Mouse (Mus musculus): ENCODE data around the gene Lman2l. TPM values are rescaled to one million over a fixed set of nuclear protein-coding genes. Genes with fewer than 3 reads are reported as not detected.

Lman2l gene
- 35.1 and 38.2 TPM in 2 replicates for polyA plus RNA-seq (2014; fragmentation: Nextera tagmentation; extraction: Ambion mirVana)

DNA sequence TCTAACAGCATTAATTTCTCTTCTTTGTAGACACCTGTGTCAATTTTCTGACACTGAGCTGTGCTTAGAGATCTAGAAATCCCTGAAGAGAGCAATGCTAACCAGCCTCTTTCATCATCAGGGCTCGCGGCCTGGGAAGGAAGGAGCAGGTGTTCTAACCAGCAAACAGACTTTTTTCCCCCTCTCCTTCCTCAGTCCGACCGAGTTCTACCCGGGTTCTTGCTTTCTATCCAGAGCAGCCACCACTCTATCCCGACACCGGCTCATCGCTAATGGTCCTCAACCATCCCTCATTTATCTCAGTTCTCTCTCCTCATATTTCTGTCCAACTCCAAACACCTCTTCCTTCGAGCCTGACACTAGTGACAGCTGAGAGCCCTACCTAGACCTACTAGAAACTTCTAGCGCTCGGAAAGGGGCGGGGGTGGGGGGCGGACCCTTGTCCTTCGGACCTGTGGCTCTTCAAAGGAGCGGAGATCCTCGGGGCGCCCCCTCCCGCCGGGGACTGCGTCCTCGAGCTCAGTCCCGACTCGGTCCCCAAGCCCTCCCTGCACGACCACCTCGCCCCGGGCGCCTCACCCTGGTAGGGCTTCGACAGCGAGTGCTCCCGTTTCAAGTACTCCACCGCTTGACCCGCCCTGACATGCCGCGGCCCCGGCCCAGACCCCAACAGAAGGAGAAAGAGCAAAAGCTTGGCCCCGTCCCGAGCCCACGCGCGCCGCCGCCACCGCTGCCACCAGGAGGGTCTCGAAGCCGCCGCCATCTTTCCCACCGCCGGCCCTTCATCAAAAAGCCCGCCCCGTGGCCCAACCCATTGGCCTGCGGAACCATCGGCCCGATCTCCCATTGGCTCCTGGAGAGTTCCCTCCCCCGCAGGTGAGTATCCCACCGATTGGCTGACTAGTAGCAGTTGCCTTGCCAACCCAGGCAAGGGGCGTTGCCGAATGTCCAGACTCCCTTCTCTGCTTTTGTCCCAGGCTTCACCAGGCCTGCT is at the start of gene Lman2l:
Gene Lman2l (minus strand): TSS at position 801 of the 994 bp plus-strand sequence.
- Histone ChIP-seq H3K4me1 (ENCODE audit: control insufficient read depth, insufficient read depth, low read length) (no peaks in the 10 kb centered on the region), H3K4me3 (ENCODE audit: low read depth, low read length) (peak within 1 kb of the TSS; percentile 58), H3K4me2 (ENCODE audit: low read depth) (peak within 1 kb of the TSS; percentile 63), H3K9me3 (ENCODE audit: control insufficient read depth, low read length) (no peaks in the 10 kb centered on the region), H3K36me3 (ENCODE audit: control insufficient read depth, insufficient read depth, low read length) (0 out of 2 replicates have a peak, but pooled peaks cover 2% of the 10 kb centered on the region), H3K27ac (ENCODE audit: low read depth, low read length) (peak within 1 kb of the TSS; percentile 39; the same call in 1 of the 2 replicates), H3K27me3 (ENCODE audit: control insufficient read depth, insufficient read depth, low read length) (no peaks in the 10 kb centered on the region), H3K9ac (ENCODE audit: low read length) (peak within 1 kb of the TSS; percentile 63)
- WGBS: under 1% methylated on average over 53 of the region's 57 CpGs
- ATAC-seq (ENCODE audit: insufficient read depth, low FRiP score, low TSS enrichment) (peak; percentile 99), DNase-seq (ENCODE audit: low spot score) (peak; percentile 95)

DNA sequence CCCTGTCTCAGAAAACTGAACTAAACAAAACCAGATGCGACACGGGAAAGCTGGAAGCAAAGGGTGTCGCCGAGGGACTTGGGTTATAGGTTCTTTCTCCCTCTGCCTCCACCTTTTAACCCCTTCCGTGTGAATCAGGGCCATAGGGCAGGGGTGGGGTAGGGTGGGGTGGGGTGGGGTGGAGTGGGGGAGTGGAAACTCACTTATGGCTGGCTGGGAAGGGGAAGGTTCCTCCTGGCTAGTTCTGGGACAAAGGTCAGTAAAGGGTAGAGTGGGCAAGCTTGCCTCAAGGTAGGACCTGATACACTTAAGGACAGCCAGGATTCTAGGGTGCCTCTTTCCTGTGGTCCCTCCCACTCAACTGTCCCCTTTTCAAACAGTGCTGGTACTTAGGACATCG is 48.2 kb upstream of the Lman2l start:
- Histone ChIP-seq H3K9me3 (ENCODE audit: control insufficient read depth, low read length) (no peaks in the 10 kb centered on the region), H3K4me1 (ENCODE audit: control insufficient read depth, insufficient read depth, low read length) (no peaks in the 10 kb centered on the region), H3K4me2 (ENCODE audit: low read depth) (no peak overlapping the region), H3K4me3 (ENCODE audit: low read depth, low read length) (no peak overlapping the region), H3K27me3 (ENCODE audit: control insufficient read depth, insufficient read depth, low read length) (no peaks in the 10 kb centered on the region), H3K9ac (ENCODE audit: low read length) (no peak overlapping the region), H3K36me3 (ENCODE audit: control insufficient read depth, insufficient read depth, low read length) (no peaks in the 10 kb centered on the region), H3K27ac (ENCODE audit: low read depth, low read length) (no peak overlapping the region)
- no peak for DNase-seq (ENCODE audit: low spot score)
- WGBS: 80% methylated on average over 6 of the region's 6 CpGs
- ATAC-seq (ENCODE audit: insufficient read depth, low FRiP score, low TSS enrichment): no peak

DNA sequence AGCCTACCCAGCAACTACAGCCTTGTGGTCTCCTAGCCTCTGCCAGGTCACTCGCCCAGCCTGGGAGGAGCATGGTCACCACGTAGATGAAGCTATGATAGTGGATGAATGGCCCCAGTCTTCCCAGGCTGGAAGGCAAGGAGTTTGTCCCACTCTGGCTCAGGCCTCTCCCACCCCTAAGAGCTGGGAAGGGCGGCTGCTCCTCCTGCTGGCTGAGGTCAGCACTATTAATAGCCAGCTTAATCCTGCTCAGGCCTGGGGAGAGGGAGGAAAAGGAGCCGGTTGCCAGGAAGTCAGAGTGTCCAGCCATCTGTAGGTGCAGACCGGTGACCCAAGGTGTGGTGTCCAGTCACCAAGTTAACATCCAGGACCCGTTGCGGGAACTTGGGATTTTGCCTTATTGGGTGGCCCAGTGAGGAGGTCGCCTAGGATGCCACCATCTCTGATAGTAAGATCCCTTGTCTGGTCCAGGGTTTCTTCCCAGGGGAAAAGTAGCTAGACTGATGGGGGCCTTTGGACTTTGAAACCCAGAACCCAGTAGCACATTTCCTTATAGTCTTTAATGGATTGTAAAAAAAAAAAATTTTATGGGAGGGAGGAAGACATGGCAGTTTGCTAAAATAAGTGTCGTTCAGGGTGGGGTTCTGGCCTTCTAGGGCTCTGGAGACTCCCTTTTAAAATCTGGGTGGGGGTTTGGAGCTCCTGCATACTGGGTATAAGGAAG is 47.5 kb upstream of the Lman2l start:
- Histone ChIP-seq H3K27me3 (ENCODE audit: control insufficient read depth, insufficient read depth, low read length) (no peaks in the 10 kb centered on the region), H3K4me2 (ENCODE audit: low read depth) (no peak overlapping the region), H3K9me3 (ENCODE audit: control insufficient read depth, low read length) (no peaks in the 10 kb centered on the region), H3K9ac (ENCODE audit: low read length) (no peak overlapping the region), H3K27ac (ENCODE audit: low read depth, low read length) (no peak overlapping the region), H3K36me3 (ENCODE audit: control insufficient read depth, insufficient read depth, low read length) (no peaks in the 10 kb centered on the region), H3K4me3 (ENCODE audit: low read depth, low read length) (no peak overlapping the region), H3K4me1 (ENCODE audit: control insufficient read depth, insufficient read depth, low read length) (no peaks in the 10 kb centered on the region)
- no peak for ATAC-seq (ENCODE audit: insufficient read depth, low FRiP score, low TSS enrichment)
- 57% methylated on average over 9 of the region's 9 CpGs for WGBS
- peak; percentile 53 for DNase-seq (ENCODE audit: low spot score)

DNA sequence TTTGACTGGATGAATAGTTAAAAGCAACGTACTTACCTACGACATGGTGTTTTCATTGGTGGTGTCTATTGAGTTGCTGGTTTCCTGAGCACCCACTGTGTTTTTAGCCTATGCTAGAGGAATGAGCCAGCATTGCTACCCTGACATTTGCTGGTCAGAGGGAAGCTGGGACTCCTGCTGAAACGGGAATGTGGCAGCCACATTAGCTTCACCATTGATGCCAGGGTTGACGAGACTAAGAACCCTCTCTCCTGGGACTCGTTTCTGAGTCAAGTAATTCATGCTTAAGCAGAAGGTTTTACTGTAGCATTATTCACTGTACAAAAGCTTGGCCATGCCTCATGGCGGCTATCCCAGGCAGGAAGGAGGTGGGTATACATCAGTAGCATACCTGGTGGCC is 44.6 kb upstream of the Lman2l start:
- no peak for ATAC-seq (ENCODE audit: insufficient read depth, low FRiP score, low TSS enrichment)
- DNase-seq (ENCODE audit: low spot score): no peak
- H3K4me1 ChIP-seq (ENCODE audit: control insufficient read depth, insufficient read depth, low read length): no peaks in the 10 kb centered on the region
- H3K4me3 ChIP-seq (ENCODE audit: low read depth, low read length): no peak overlapping the region
- no peaks in the 10 kb centered on the region for H3K27me3 ChIP-seq (ENCODE audit: control insufficient read depth, insufficient read depth, low read length)
- H3K9me3 ChIP-seq (ENCODE audit: control insufficient read depth, low read length): no peaks in the 10 kb centered on the region
- 71% methylated on average over 6 of the region's 6 CpGs for WGBS
- no peak overlapping the region for H3K27ac ChIP-seq (ENCODE audit: low read depth, low read length)
- no peak overlapping the region for H3K9ac ChIP-seq (ENCODE audit: low read length)
- no peak overlapping the region for H3K4me2 ChIP-seq (ENCODE audit: low read depth)
- no peaks in the 10 kb centered on the region for H3K36me3 ChIP-seq (ENCODE audit: control insufficient read depth, insufficient read depth, low read length)

DNA sequence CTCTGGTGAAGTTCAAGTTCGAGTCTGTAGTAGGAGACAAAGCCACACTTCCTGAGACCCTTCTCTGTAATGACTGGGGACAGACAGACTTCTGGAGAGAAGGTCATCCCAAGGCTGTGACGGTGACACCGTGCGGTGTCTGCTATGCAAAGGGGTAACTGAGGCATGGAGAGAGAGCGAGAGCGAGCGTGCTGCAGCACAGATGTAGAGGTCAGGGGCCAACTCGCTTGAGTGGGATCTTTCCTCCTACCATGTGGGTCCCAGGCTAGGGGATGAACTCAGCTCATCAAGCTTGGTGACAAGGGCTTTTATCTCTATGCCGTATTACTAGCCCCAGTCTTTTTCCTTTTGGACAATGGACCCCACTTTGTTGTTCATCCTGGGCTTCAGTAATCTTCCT is 42.0 kb upstream of the Lman2l start:
- Histone ChIP-seq H3K9ac (ENCODE audit: low read length) (no peak overlapping the region), H3K4me1 (ENCODE audit: control insufficient read depth, insufficient read depth, low read length) (no peaks in the 10 kb centered on the region), H3K27ac (ENCODE audit: low read depth, low read length) (no peak overlapping the region), H3K4me2 (ENCODE audit: low read depth) (no peak overlapping the region), H3K4me3 (ENCODE audit: low read depth, low read length) (no peak overlapping the region), H3K36me3 (ENCODE audit: control insufficient read depth, insufficient read depth, low read length) (no peaks in the 10 kb centered on the region), H3K9me3 (ENCODE audit: control insufficient read depth, low read length) (no peaks in the 10 kb centered on the region), H3K27me3 (ENCODE audit: control insufficient read depth, insufficient read depth, low read length) (no peaks in the 10 kb centered on the region)
- 66% methylated on average over 9 of the region's 9 CpGs for WGBS
- ATAC-seq (ENCODE audit: insufficient read depth, low FRiP score, low TSS enrichment): no peak
- no peak for DNase-seq (ENCODE audit: low spot score)

DNA sequence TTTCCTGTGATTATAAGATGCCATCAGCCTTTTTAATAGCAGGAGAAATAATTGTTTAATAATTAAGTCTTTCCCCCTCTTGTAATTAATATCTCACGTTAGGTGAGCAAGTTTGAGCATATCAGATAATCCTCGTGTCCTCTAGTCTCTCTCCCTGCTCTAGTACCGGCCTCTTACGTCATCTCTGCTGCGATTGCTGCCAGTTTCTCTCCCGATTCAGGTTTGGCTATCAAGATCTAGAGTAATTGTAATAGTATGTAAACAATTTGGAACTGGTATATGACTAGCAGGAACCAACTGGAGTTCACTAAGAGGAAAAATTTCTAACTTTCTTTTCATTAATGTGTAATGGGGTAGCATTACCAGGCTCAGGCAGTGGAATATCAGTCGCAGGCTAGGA is 40.0 kb upstream of the Lman2l start:
- DNase-seq (ENCODE audit: low spot score): no peak
- no peaks in the 10 kb centered on the region for H3K4me1 ChIP-seq (ENCODE audit: control insufficient read depth, insufficient read depth, low read length)
- ATAC-seq (ENCODE audit: insufficient read depth, low FRiP score, low TSS enrichment): no peak
- no peak overlapping the region for H3K4me3 ChIP-seq (ENCODE audit: low read depth, low read length)
- H3K36me3 ChIP-seq (ENCODE audit: control insufficient read depth, insufficient read depth, low read length): no peaks in the 10 kb centered on the region
- 92% methylated on average over 7 of the region's 7 CpGs for WGBS
- H3K9ac ChIP-seq (ENCODE audit: low read length): no peak overlapping the region
- H3K27ac ChIP-seq (ENCODE audit: low read depth, low read length): no peak overlapping the region
- H3K9me3 ChIP-seq (ENCODE audit: control insufficient read depth, low read length): no peaks in the 10 kb centered on the region
- H3K27me3 ChIP-seq (ENCODE audit: control insufficient read depth, insufficient read depth, low read length): no peaks in the 10 kb centered on the region
- no peak overlapping the region for H3K4me2 ChIP-seq (ENCODE audit: low read depth)

DNA sequence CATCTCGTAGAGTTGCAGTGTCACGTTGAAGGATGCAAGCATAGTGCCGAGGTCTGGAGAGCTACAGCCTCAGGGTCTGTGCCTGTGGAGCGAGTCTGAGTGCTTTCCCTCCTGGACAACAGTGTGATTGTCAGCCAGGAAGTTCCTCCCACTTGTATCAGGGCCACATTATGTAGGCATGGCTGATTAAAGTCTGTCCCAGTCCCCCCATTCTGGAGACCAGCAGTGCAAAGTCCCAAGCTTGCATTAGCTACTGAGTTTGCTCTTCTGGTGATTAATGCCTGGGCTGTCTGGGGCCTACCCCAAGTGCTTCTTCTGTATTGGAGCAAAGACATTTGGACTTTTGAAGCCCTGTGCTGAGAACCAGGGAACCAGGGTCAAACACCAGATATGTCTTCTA is 38.8 kb upstream of the Lman2l start:
- no peaks in the 10 kb centered on the region for H3K9me3 ChIP-seq (ENCODE audit: control insufficient read depth, low read length)
- no peaks in the 10 kb centered on the region for H3K27me3 ChIP-seq (ENCODE audit: control insufficient read depth, insufficient read depth, low read length)
- no peak overlapping the region for H3K27ac ChIP-seq (ENCODE audit: low read depth, low read length)
- no peaks in the 10 kb centered on the region for H3K4me1 ChIP-seq (ENCODE audit: control insufficient read depth, insufficient read depth, low read length)
- H3K9ac ChIP-seq (ENCODE audit: low read length): no peak overlapping the region
- WGBS: 78% methylated on average over 4 of the region's 4 CpGs
- H3K4me3 ChIP-seq (ENCODE audit: low read depth, low read length): no peak overlapping the region
- no peaks in the 10 kb centered on the region for H3K36me3 ChIP-seq (ENCODE audit: control insufficient read depth, insufficient read depth, low read length)
- ATAC-seq (ENCODE audit: insufficient read depth, low FRiP score, low TSS enrichment) (no peak), DNase-seq (ENCODE audit: low spot score) (no peak)
- H3K4me2 ChIP-seq (ENCODE audit: low read depth): no peak overlapping the region

DNA sequence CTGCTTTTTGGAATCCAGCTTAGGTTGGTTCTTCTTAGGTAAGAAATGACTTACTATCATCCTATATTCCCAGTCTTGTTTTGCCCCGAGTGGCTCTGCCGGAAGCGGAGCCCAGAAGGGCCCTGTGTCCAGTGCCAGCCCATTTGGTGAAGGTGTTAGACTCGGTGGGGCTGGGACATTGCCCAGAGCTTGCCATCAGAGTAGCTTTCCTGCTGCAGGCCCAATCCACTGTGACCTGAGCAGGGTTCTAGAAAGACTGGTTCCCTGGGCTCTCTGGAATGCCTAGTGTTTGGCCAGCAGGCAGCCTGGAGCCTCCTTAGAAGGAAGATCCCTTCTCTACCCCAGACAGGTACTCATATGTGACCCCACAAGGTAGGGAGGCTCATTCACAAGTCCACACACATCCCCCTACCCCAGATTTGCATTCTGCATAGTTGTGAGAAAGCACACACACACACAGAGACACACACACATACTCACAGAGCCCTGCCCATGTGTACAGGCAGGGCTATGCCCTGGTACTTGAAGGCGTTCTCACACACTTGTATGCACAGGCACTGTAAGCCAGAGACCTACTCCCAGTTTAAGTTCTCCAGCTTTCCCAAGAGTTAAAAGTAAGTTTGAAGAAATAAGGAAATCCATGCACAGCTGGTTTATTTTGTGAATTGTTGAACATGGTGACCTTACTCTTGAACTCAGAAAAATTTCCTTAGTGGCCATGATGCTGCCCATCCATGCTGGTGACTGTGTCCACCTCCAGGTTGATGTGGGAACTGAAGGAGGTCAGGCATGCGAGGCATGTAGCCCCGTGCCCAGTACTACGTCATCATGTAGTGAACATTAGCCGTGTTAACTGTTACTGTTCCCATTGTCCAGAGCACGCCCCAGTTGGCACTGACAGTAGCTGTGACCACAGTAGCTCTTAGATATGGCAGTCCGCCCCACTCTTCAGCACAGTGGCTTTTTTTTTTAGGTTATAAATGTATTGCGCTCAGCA is 35.1 kb upstream of the Lman2l start:
- no peak for DNase-seq (ENCODE audit: low spot score)
- 91% methylated on average over 12 of the region's 12 CpGs for WGBS

More for the DNA sequence above, 35.1 kb upstream of the Lman2l start:
- no peak overlapping the region for H3K9ac ChIP-seq (ENCODE audit: low read length)
- H3K4me1 ChIP-seq (ENCODE audit: control insufficient read depth, insufficient read depth, low read length): peaks cover 7% of the 10 kb centered on the region
- H3K9me3 ChIP-seq (ENCODE audit: control insufficient read depth, low read length): no peaks in the 10 kb centered on the region
- H3K27ac ChIP-seq (ENCODE audit: low read depth, low read length): no peak overlapping the region
- H3K4me3 ChIP-seq (ENCODE audit: low read depth, low read length): no peak overlapping the region
- ATAC-seq (ENCODE audit: insufficient read depth, low FRiP score, low TSS enrichment): no peak
- no peaks in the 10 kb centered on the region for H3K27me3 ChIP-seq (ENCODE audit: control insufficient read depth, insufficient read depth, low read length)
- H3K4me2 ChIP-seq (ENCODE audit: low read depth): no peak overlapping the region
- no peaks in the 10 kb centered on the region for H3K36me3 ChIP-seq (ENCODE audit: control insufficient read depth, insufficient read depth, low read length)
